Mouse (Mus musculus) cerebellum, postnatal 4 days (tissue): ENCODE data around the gene 3110082I17Rik.

Experiments used
- DNase-seq, 2 experiments: peaks; one replicate each; pipeline ENCODE4 v3.0.0; 2022; ENCODE audit warnings: low spot score in 2 of 2, mixed read lengths in 1 of 2

Gene 3110082I17Rik

GRCm38 (mm10) chr5:139418633-139419032 lies 41.7 kb downstream of the 3110082I17Rik start:
- peak in 1 of 2 experiments; percentile 32 for DNase-seq

DNA sequence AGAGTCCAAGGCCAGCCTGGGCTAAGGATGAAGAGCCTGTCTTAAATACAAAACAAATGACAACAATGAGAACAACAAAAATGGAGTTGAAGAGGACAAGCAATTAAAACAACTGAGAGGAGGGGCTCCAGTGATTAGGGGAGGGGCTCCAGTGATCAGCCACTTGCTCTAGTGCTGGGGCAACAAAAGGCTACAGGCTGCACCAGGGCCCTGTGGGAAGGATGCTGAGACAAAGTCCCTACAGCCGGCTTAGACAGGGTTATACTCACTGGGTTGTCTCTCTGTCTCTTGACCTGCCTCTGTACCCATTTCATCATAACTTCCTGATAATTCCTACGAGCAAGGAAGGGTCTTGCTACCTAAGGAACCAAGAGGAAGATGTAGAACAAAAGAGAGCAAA lies 42.2 kb downstream of the 3110082I17Rik start:
- DNase-seq = no peak

DNA sequence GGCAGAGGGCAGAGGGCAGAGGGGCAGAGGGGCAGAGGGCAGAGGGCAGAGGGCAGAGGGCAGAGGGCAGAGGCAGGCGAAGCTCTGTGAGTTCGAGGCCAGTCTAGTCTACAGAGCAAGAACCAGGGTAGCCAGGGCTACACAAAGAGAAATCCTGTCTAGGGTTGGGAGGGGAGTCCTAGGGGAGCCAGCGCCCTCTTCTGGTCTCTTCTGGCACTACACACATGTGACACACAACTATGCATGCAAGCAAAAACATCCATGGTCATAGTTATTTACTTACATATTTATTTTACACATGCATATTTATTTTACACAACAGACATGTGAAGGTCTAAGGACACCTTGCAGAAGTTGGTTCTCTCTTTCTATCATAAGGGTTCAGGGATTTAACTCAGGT lies 42.8 kb downstream of the 3110082I17Rik start:
- no peak for DNase-seq

GRCm38 (mm10) chr5:139416942-139417341 lies 43.4 kb downstream of the 3110082I17Rik start:
- peak in 1 of 2 experiments; percentile 53 for DNase-seq

DNA sequence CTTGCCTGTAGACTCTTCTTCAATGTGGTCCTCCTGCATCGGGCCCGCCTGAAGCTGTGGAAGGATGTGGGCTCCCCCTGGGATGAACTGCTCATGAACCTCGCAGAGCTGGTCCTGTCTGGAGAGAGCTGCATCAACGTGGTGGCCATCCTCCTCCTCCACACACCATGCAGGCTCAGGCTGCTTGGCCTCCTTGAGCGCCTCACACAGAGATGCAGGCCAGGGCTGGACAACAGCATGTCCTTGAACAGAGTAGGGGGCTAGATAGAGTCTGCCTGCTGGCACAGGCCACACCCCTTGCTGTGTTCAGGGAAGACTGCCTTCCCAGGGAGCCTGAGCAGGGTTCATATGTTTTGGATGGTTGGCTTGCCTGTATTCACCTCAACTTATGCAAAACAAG lies 45.3 kb downstream of the 3110082I17Rik start:
- DNase-seq = no peak

DNA sequence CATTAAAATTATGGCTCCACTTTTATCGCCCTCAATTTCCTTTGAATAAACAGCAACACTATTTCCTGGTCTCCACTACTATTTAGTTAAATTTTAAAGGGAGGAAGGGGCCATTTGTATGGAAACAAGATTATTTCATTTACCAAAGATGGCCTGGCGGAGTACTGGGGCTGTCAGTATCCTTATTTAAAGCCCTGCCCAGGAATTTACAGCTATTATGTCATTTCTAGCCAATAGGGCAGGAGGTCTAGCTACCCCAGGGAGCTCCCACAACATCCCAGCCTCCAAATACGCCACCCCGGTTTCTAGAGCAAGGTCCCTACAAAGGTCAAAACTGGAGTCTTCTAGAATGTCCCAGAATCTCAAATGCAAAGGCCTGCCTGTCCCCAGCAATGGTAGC lies 46.8 kb downstream of the 3110082I17Rik start:
- no peak for DNase-seq

- DNase-seq = no peak
Measured at GRCm38 (mm10) chr5:139411665-139412314, 48.5 kb downstream of the 3110082I17Rik start.

- no peak for DNase-seq
Measured at GRCm38 (mm10) chr5:139411117-139411516, 49.2 kb downstream of the 3110082I17Rik start.

DNA sequence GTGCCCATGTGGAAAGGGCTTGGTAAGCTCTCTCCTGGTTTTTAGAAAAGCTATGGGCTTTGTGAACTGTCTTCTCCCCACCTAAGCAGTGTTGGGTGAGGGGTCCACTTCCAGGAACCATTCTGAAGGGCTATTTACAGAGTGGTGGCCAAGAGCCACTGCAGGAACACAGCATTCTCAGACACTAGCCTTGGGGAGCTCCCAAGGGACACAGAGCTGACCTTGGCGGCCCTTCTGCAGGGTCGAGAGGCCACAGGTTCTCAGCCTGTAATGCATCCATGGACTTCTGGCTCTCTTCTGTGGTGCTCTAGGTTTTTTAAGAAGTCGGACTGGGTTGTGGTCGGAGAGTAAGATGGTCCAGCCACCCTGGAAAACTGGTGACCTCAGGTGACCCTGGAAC lies 50.3 kb downstream of the 3110082I17Rik start:
- DNase-seq = no peak

- DNase-seq = no peak
Measured at GRCm38 (mm10) chr5:139409412-139409811, 50.9 kb downstream of the 3110082I17Rik start.

- no peak for DNase-seq
Measured at GRCm38 (mm10) chr5:139408511-139408910, 51.8 kb downstream of the 3110082I17Rik start.

- DNase-seq = no peak
Measured at GRCm38 (mm10) chr5:139407121-139407885, 53.0 kb downstream of the 3110082I17Rik start.

- no peak for DNase-seq
Measured at GRCm38 (mm10) chr5:139405953-139406352, 54.4 kb downstream of the 3110082I17Rik start.

DNA sequence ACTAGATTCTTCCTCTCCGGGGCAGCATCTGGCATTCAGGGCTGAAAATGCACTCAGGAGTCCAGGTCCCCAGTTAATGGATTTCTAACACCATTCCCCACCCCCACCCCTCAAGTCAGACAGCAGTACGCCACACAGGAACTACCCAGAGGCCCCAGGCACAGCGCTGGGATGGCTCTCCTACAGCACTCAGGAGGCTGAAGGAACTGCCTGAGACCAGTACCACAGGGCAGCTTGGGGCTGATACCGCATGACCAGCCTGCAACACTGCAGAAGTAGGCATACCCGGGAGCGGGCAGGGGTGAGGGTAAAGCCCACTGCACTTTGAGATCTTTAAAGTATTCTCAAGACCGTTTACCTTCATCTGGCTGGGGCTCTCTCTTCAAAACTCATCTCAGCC lies 54.8 kb downstream of the 3110082I17Rik start:
- no peak for DNase-seq

DNA sequence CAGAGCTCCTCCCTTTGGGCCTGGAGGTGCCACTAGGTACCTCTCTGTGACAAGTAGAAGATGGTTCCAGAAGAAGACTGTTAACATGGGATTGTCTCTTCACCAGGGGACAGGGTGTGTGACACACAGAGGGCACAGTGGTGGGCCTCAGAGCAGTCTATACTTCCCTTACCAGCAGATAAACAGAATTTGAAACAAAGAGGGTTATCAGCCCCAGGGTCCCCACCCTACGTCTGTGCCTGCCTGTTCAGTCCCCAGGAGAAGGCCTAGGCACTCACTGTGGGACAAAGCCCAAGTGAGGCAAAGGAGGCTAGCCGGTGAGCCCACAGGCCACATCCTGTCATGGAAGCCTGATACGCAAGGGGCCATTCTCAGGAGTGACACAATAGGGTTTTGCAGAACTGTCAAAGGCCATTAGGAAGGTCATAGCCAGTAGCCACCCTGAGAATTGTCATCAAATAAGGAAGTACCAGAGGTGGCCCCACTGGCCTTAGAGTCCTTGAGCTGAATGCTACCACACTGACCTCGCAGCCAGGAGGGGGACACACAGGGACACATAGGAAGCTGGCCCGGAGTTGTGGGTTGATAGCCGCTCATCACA lies 55.4 kb downstream of the 3110082I17Rik start, which contains the start of gene C130050O18Rik:
Gene C130050O18Rik, plus strand, starts transcription at position 480 of the 601 bp plus-strand sequence.
- no peak for DNase-seq

DNA sequence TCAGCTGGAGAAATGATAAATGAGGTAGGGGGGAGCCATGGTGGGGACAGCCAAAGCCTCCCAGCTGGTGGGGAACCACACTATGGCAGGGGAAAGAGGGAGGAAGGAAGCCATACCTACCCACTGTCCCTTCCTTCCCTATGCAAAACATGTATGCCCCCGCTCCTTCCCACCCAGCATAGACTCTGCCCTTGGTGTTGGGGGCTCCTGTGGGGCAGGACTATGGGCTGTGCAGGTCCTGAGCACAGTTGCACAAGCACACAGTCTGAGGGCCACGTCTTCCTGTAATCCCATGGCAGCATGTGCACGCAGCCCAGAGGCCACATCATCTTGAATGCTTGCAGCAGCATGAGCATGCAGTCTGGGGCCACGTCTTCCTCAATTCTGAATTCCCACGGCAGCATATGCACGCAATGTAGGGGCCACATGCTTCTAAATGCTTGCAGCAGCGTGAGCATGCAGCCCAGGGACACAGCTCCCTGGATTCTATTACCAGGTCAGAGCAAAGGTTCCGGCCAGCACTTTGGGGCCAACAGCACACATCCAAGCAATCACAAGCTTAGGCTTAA lies 56.6 kb downstream of the 3110082I17Rik start:
- DNase-seq = no peak

- no peak for DNase-seq
Measured at GRCm38 (mm10) chr5:139402106-139402505, 58.2 kb downstream of the 3110082I17Rik start.

- no peak for DNase-seq
Measured at GRCm38 (mm10) chr5:139399991-139400390, 60.3 kb downstream of the 3110082I17Rik start.

GRCm38 (mm10) chr5:139398786-139399185 lies 61.5 kb downstream of the 3110082I17Rik start:
- no peak for DNase-seq

DNA sequence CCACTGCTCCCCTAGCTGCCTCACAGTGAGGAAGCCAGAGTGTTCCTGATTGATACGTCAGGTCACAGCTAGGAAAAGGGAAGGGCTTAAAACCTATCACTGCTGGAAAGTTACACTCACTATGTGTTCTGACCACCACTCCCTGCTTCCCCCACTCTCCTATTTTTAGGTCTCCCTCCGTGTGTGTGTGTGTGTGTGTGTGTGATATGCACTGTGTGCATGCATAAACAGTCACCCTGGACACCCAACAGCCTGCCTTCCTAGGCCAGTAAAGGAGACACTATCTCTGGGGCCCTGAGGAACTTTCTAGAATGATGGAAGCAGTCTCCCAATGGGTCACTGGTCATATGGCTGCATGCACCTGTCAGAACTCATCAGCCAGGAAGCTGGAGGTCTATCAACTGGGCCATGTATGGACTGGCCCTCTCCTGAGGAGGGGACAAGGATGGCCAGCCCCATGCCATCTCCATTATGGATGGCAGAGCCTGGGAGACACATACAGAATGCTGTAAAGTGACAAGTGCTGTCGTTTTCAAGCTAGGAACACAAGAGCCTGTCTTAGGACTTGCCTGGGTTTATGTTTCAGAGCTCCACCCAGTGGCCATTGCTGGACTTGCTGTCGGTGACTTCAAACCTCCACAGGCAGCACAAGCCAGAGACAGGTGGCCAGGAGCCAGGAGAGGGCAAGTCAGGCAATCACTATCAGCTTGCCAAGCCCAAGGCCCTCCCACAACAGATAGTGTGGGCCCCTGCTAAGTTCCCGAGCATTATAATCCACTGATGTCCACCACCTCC lies 62.2 kb downstream of the 3110082I17Rik start:
- peak; percentile 88 to 97 for DNase-seq

DNA sequence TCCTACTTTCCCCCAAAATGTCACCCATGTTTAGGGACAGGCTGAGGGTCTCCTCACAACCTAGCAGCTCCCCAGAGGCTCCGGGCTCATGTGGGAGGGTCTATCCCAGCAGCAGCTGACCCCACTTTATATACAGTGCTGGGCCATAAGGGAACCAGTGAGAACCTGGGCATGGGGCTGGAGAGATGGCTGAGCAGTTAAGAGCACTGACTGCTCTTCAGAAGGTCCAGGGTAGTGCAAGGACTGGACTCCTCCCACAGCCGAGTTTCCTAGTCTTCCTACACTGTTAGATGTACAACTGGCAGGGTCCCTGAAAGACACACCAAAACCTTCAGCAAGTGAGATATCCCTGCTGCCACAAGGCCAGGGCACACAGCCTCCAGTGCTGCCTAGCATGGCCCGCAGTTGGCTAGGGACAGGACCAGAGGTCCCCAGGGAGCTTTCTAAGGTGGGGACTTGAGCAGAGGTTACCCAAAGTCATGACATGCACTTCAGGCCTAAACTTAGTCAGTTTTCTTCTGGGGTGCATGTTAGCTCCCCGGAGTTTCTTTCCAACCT lies 62.9 kb downstream of the 3110082I17Rik start:
- DNase-seq = no peak
